Mouse (Mus musculus): ENCODE measurements around the gene Sh3bgrl2.

DNA sequence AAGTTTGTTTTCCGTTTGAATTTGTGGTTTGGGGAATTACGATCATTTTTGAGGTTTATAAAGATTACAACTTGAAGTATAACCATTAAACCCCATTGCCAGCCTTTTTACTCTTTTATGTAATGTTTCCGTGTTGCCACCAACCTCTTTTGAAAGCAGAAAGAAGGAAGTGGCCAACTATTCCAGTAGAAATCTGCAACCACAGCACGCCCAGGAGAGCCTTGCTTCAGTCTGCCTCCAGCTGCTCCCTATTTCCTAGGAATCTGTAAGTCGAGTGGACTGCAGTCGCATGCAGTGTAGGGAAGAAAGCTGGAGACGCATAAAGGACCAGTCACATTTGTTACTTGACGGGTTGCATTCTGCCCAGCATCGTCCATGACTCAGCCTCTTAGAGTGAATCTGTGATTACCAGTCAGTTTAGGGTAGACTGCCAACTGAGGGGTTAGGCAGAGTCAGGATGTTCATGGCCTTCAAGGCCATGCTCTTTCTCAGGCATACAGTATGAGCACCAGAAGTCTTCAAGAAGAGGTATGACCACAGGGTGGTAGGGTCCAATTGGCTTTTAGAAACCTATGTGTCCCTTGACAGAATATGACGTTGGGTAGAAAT, 43.8 kb downstream of the Sh3bgrl2 start:
- TF ChIP-seq GATA1 (IDR thresholded peaks at IDR 0.05; ENCODE audit: low read length) (no peak), TAL1 (IDR thresholded peaks at IDR 0.05; ENCODE audit: low read length) (no peak)
